In genomic region chr8:108599558-108599957, GRCm38 (mm10) we compare ENCODE assay signal across 12 mouse cellular contexts.
DNase-seq lines count a peak whose midpoint lies in the region; ATAC-seq and TF ChIP-seq lines count a peak whose summit lies in the region.
"Had no signal": no experiment of that assay in that cellular context is flagged by ENCODE, and none has a peak within 500 bp of the region (broad histone marks: within the 10 kb centered on the region; RNA-seq: fewer than 3 reads in every experiment).

No protein-coding gene starts in this region.

- TF ChIP-seq CTCF in spleen, adult 2 months (IDR thresholded peaks at IDR 0.05; ENCODE audit: extremely low read depth, insufficient read depth, insufficient read length, insufficient replicate concordance), result no peak

- no peak overlapping the region for H3K4me3 ChIP-seq in heart, embryonic 12.5 days
- peak overlapping the region; percentile 39; the same call in 1 of the 2 replicates for H3K4me3 ChIP-seq in spleen, adult 2 months (ENCODE audit: extremely low read depth, insufficient read depth, insufficient read length)
- no peak overlapping the region for H3K4me3 ChIP-seq in liver, embryonic 11.5 days (ENCODE audit: low read depth, low read length)

- DNase-seq in heart, adult 18-20 months, result no peak
- no peak for DNase-seq in spleen, adult 2 months (ENCODE audit: low read depth in 1 of 2, low spot score in 2 of 2)
- DNase-seq in spleen, postnatal 10 days (ENCODE audit: low spot score in 2 of 2), result no peak
- no peak for DNase-seq in liver, embryonic 11.5 days (ENCODE audit: low spot score)
- DNase-seq in cerebellum, adult 11 months, result no peak
- DNase-seq in thymus, adult 18-20 months, result no peak
- DNase-seq in retina, embryonic 14.5 days (ENCODE audit: low spot score), result no peak
- DNase-seq: cerebellum, adult 8-10 months; gastrocnemius, postnatal 10 days; right cerebral cortex, adult 18-20 months had no signal

- H3K9me3 ChIP-seq in heart, embryonic 12.5 days (replicated peaks), result peaks cover 10% of the 10 kb centered on the region; the same call in 1 of the 2 replicates
- no peaks in the 10 kb centered on the region for H3K9me3 ChIP-seq in liver, embryonic 11.5 days (ENCODE audit: control insufficient read depth, low read length)

- no peak for TF ChIP-seq POLR2A in spleen, adult 2 months (IDR thresholded peaks at IDR 0.05; ENCODE audit: low read depth, low read length)

- peak overlapping the region; percentile 28; the same call in 1 of the 2 replicates for H3K4me2 ChIP-seq in heart, embryonic 12.5 days
- H3K4me2 ChIP-seq in liver, embryonic 11.5 days, result peak overlapping the region; percentile 44

- no peak overlapping the region for H3K9ac ChIP-seq in heart, embryonic 12.5 days
- H3K9ac ChIP-seq in liver, embryonic 11.5 days (ENCODE audit: low read depth, low read length), result no peak overlapping the region

- 37% methylated on average over 6 of the region's 6 CpGs for WGBS in heart, embryonic 12.5 days
- WGBS in spleen, adult 2 months, result 30% methylated on average over 6 of the region's 6 CpGs
- 45% methylated on average over 6 of the region's 6 CpGs for WGBS in liver, embryonic 11.5 days

- H3K36me3 ChIP-seq in heart, embryonic 12.5 days, result no peaks in the 10 kb centered on the region
- H3K36me3 ChIP-seq in spleen, adult 2 months (ENCODE audit: control insufficient read depth, insufficient read depth, low read length), result no peaks in the 10 kb centered on the region
- H3K36me3 ChIP-seq in liver, embryonic 11.5 days (ENCODE audit: control insufficient read depth, insufficient read depth, low read length), result no peaks in the 10 kb centered on the region

- no peaks in the 10 kb centered on the region for H3K27me3 ChIP-seq in heart, embryonic 12.5 days (replicated peaks)
- no peaks in the 10 kb centered on the region for H3K27me3 ChIP-seq in spleen, adult 2 months (ENCODE audit: control insufficient read depth, insufficient read depth, low read length)
- no peaks in the 10 kb centered on the region for H3K27me3 ChIP-seq in liver, embryonic 11.5 days (replicated peaks; ENCODE audit: control insufficient read depth, insufficient read depth, low read length)

- H3K27ac ChIP-seq in heart, embryonic 12.5 days (ENCODE audit: poor library complexity, severe bottlenecking), result no peak overlapping the region
- H3K27ac ChIP-seq in spleen, adult 2 months (ENCODE audit: insufficient read depth, low read length), result no peak overlapping the region
- H3K27ac ChIP-seq in liver, embryonic 11.5 days (ENCODE audit: low read depth, low read length), result no peak overlapping the region
- H3K27ac ChIP-seq: macrophage had no signal

- peaks cover 12% of the 10 kb centered on the region; the same call in 1 of the 2 replicates for H3K4me1 ChIP-seq in heart, embryonic 12.5 days (replicated peaks)
- 0 out of 2 replicates have a peak, but pooled peaks cover 2% of the 10 kb centered on the region for H3K4me1 ChIP-seq in spleen, adult 2 months (ENCODE audit: control insufficient read depth, insufficient read depth, insufficient read length)
- peaks cover 8% of the 10 kb centered on the region; the same call in 1 of the 2 replicates for H3K4me1 ChIP-seq in liver, embryonic 11.5 days (replicated peaks; ENCODE audit: control insufficient read depth, insufficient read depth, low read length)

- no peak for ATAC-seq in heart, embryonic 12.5 days (ENCODE audit: insufficient number of reproducible peaks, low FRiP score)
- ATAC-seq in liver, embryonic 11.5 days (replicated peaks; ENCODE audit: low FRiP score), result peak; percentile 90
